Mouse (Mus musculus) cerebellum, postnatal 4 days (tissue): Measurements from ENCODE around the gene Phf7.

Experiments
- DNase-seq, 2 experiments: peaks; one replicate each; pipeline ENCODE4 v3.0.0; 2022; ENCODE audit warnings: low spot score in 2 of 2, mixed read lengths in 1 of 2

Gene Phf7

GRCm38 (mm10) chr14:31251084-31251604 is at the start of gene Phf7, which contains the start of gene Bap1:
TSS of gene Phf7 (minus strand) at chr14:31251317.
TSS of gene Bap1 (plus strand) at chr14:31251450.
- peak; percentile 99 for DNase-seq

GRCm38 (mm10) chr14:31285728-31286127 is 34.6 kb upstream of the Phf7 start:
- no peak for DNase-seq

- DNase-seq = peak; percentile 69 to 82
Observed at GRCm38 (mm10) chr14:31272164-31272563, 21.0 kb upstream of the Phf7 start.

- no peak for DNase-seq
Observed at GRCm38 (mm10) chr14:31271121-31271520, 20.0 kb upstream of the Phf7 start.

GRCm38 (mm10) chr14:31269456-31270100 is 18.5 kb upstream of the Phf7 start:
- DNase-seq = peak in 1 of 2 experiments; percentile 42

GRCm38 (mm10) chr14:31268301-31269001 is 17.3 kb upstream of the Phf7 start:
- peak in 1 of 2 experiments; percentile 17 for DNase-seq

- DNase-seq = no peak
Observed at GRCm38 (mm10) chr14:31267649-31268048, 16.5 kb upstream of the Phf7 start.

GRCm38 (mm10) chr14:31260932-31261331 is 9.8 kb upstream of the Phf7 start:
- no peak for DNase-seq

GRCm38 (mm10) chr14:31260374-31260773 is 9.3 kb upstream of the Phf7 start:
- DNase-seq = no peak

GRCm38 (mm10) chr14:31258476-31259050 is 7.4 kb upstream of the Phf7 start:
- DNase-seq = no peak

GRCm38 (mm10) chr14:31252091-31252490 is 974 bp upstream of the Phf7 start:
- DNase-seq = no peak

- DNase-seq = no peak
Observed at GRCm38 (mm10) chr14:31251626-31252025, 509 bp upstream of the Phf7 start.

GRCm38 (mm10) chr14:31250222-31251083 is 664 bp downstream of the Phf7 start:
- DNase-seq = no peak

GRCm38 (mm10) chr14:31248396-31248795 is 2.7 kb downstream of the Phf7 start:
- no peak for DNase-seq

- DNase-seq = no peak
Observed at GRCm38 (mm10) chr14:31245946-31246345, 5.2 kb downstream of the Phf7 start.

- DNase-seq = no peak
Observed at GRCm38 (mm10) chr14:31244777-31245176, 6.3 kb downstream of the Phf7 start.

GRCm38 (mm10) chr14:31240528-31240927 is 10.6 kb downstream of the Phf7 start:
- no peak for DNase-seq

GRCm38 (mm10) chr14:31237101-31237882 is 13.8 kb downstream of the Phf7 start:
- DNase-seq = no peak

GRCm38 (mm10) chr14:31233996-31234591 is 17.0 kb downstream of the Phf7 start:
- peak; percentile 80 to 88 for DNase-seq
